7 mouse cellular contexts compared by ENCODE assay signal in the genomic region with DNA sequence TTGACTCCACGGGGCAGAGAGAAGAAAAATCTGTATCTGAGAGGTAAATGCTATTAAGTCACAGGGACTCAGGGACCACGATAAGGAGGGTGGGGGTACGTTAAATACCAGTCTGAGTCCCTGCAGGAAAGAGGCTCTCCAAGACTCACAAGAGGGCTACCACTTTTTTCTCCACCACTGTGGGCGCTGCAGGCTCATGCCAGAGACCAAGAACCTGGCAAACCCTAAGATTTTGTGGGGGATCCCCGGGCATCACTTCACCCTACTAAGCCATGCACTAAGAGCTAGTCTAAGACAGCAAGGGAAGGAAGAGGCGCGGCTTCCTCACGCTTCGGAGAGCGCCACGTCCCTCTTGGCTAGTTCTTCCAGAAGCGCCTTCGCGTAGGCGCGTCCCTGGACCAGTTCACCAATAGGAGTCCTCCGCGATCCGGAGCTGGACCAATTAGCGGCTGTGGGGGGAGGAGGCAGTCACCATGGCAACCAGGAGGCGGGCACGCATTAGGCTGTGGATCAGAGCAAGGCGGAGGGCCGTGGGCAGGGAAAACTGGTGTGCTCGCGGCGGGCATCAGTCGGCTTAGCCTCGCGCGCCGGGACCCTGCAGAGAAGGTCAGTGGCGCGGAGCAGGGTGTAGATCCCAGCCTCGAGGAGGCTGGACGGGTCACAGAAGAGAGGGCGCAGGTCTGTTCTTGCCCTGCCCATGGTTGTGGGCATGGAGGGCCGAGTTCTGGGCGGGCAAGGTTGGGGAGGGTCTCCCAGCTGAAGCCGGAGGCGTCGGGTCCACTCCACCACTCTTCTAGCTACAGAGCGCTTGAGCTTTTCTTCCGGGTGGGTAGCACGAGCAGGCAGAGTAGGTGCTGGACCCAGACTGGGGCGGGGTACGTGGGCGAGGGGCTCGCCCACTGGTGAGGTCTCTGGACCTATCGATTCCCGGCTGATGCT. TPM values are rescaled to one million over a fixed set of nuclear protein-coding genes. Genes with fewer than 3 reads are reported as not detected.
A peak's percentile ranks its signal among the peaks of the same experiment; 100 is the strongest.
DNase-seq lines count a peak whose midpoint lies in the region; ATAC-seq lines count a peak whose summit lies in the region.

TSS of gene Nucb2 (plus strand) at position 491 of the 939 bp plus-strand sequence.

- WGBS in intestine, embryonic 16.5 days = under 1% methylated on average over 51 of the region's 51 CpGs
- under 1% methylated on average over 51 of the region's 51 CpGs for WGBS in midbrain, embryonic 11.5 days

- peak within 1 kb of the TSS; percentile 67 for H3K4me3 ChIP-seq in intestine, embryonic 16.5 days (ENCODE audit: low read length)
- H3K4me3 ChIP-seq in midbrain, embryonic 11.5 days (ENCODE audit: low read depth, low read length) = peak within 1 kb of the TSS; percentile 68

- no peaks in the 10 kb centered on the region for H3K27me3 ChIP-seq in intestine, embryonic 16.5 days (replicated peaks; ENCODE audit: control insufficient read depth, insufficient read depth, low read length)
- no peaks in the 10 kb centered on the region for H3K27me3 ChIP-seq in midbrain, embryonic 11.5 days (ENCODE audit: control insufficient read depth, insufficient read depth, low read length)

- DNase-seq in adrenal gland, adult 8-10 months = peak; percentile 99
- peak; percentile 98 for DNase-seq in embryo, embryonic 9.5 days (ENCODE audit: extremely low spot score)
- peak; percentile 97 for DNase-seq in gastrocnemius, postnatal 4 days (ENCODE audit: low spot score in 2 of 2)
- peak; percentile 98 to 99 for DNase-seq in left cerebral cortex, postnatal 36 days (ENCODE audit: low spot score in 2 of 2)
- peak; percentile 99 for DNase-seq in midbrain, embryonic 11.5 days (ENCODE audit: low spot score, missing footprints)
- DNase-seq in skeletal muscle tissue, adult 2 months (ENCODE audit: low read depth, low spot score) = peak; percentile 98

- ATAC-seq in intestine, embryonic 16.5 days = peak; percentile 100
- ATAC-seq in midbrain, embryonic 11.5 days (ENCODE audit: low FRiP score) = peak; percentile 100

- H3K36me3 ChIP-seq in intestine, embryonic 16.5 days (ENCODE audit: control insufficient read depth, insufficient read depth, low read length) = no peaks in the 10 kb centered on the region
- H3K36me3 ChIP-seq in midbrain, embryonic 11.5 days (ENCODE audit: control insufficient read depth, insufficient read depth, low read length) = no peaks in the 10 kb centered on the region

- peak within 1 kb of the TSS; percentile 91 for H3K4me2 ChIP-seq in intestine, embryonic 16.5 days (ENCODE audit: low read depth, low read length)
- H3K4me2 ChIP-seq in midbrain, embryonic 11.5 days = peak within 1 kb of the TSS; percentile 87

- H3K9ac ChIP-seq in intestine, embryonic 16.5 days (ENCODE audit: low read depth, low read length) = peak within 1 kb of the TSS; percentile 80
- peak within 1 kb of the TSS; percentile 82 for H3K9ac ChIP-seq in midbrain, embryonic 11.5 days (ENCODE audit: low read length)

- H3K9me3 ChIP-seq in intestine, embryonic 16.5 days (ENCODE audit: control insufficient read depth, low read length) = no peaks in the 10 kb centered on the region
- H3K9me3 ChIP-seq in midbrain, embryonic 11.5 days (ENCODE audit: control insufficient read depth, low read length) = no peaks in the 10 kb centered on the region

- 0 out of 2 replicates have a peak within 1 kb of the TSS, but pooled peaks have one; percentile 37 for H3K27ac ChIP-seq in intestine, embryonic 16.5 days (ENCODE audit: low read length)
- H3K27ac ChIP-seq in midbrain, embryonic 11.5 days (ENCODE audit: low read depth, low read length) = no peak within 1 kb of the TSS; the same call in 1 of the 2 replicates

- no peaks in the 10 kb centered on the region for H3K4me1 ChIP-seq in intestine, embryonic 16.5 days (ENCODE audit: control insufficient read depth, insufficient read depth, low read length)
- peaks cover 3% of the 10 kb centered on the region; the same call in 1 of the 2 replicates for H3K4me1 ChIP-seq in midbrain, embryonic 11.5 days (ENCODE audit: control insufficient read depth, insufficient read depth, low read length)

- intact Hi-C loops in left cerebral cortex, postnatal 36 days (cut with DNase I) = loop anchor here (5.0 kb wide), 1 partner anchor 42 kb away; no protein-coding TSS in a partner anchor

RNA-seq across cellular contexts. Expression of gene Nucb2, which starts in this region (rescaled TPM):
- 10 to 100 TPM; 21.6 to 32.4 (median 27.6) TPM for total RNA-seq in adrenal gland, adult 8-10 months (2022)
- 10 to 100 TPM; 24.3 to 27.8 TPM for total RNA-seq in gastrocnemius, postnatal 4 days (2021)
- 16.4 and 19.4 TPM in 2 replicates for polyA plus RNA-seq in intestine, embryonic 16.5 days (2015; fragmentation: Nextera tagmentation; extraction: Ambion mirVana)
- 10 to 100 TPM; 23.0 to 23.5 TPM for total RNA-seq in left cerebral cortex, postnatal 36 days (2021)
- polyA plus RNA-seq in midbrain, embryonic 11.5 days (2014; fragmentation: Nextera tagmentation; extraction: Ambion mirVana) = 16.1 and 18.2 TPM in 2 replicates
